Mouse (Mus musculus) megakaryocyte, embryonic 14.5 days (primary cell): Measurements from ENCODE around the gene Hcrt.

Experiments used
- FLI1 ChIP-seq: IDR thresholded peaks from 2 replicates; pipeline ENCODE4 v1.6.1; 2012; ENCODE audit warnings: low read length, inconsistent platforms, mixed read lengths
- GATA1 ChIP-seq: IDR thresholded peaks from 3 replicates; pipeline ENCODE4 v1.6.1; 2012; ENCODE audit warnings: mixed read lengths, low read length, inconsistent platforms, borderline replicate concordance

DNA sequence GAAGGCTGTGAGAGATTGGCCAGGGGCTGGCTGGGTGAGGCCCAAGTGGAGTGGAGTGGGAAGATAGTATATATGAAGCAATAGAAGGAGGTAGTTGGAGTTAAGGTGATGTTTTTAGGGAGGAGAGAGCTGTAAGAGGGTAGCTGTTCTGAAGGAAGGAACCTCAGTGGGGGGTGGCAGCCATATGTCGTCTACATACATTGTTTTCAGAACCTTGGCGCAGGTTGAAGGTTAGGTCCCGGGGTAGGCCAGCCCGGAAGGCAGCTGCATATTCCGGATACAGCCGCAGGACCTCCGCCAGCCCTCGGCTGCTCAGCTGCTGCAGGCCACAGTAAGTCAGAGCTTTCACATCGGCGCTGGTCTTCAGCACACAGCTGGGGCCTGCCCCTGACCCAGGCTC is 16.2 kb downstream of the Hcrt start:
- TF ChIP-seq GATA1 (no peak), FLI1 (no peak)
